Mouse (Mus musculus) T-helper 1 cell (primary cell): ENCODE data around the gene Cubn.

Source experiments
- in situ Hi-C: fragments of 300-600 bp; cut with MboI, MseI; formaldehyde crosslinking; loops from one replicate; pipeline ENCODE4 v1.15.1; 2025; ENCODE audit warnings: high pct_unique_total_duplicates

Gene Cubn

GRCm38 (mm10) chr2:13409767-13410519 is 81.7 kb downstream of the Cubn start:
- in situ Hi-C loops = loop anchor here (25.0 kb wide), 1 partner anchor 998 kb away; the partner anchor contains the start of gene Mindy3

- in situ Hi-C loops = loop anchor here (25.0 kb wide), 1 partner anchor 996 kb away; the partner anchor contains the start of gene Mindy3
Measured at GRCm38 (mm10) chr2:13408333-13408732, 83.3 kb downstream of the Cubn start.

DNA sequence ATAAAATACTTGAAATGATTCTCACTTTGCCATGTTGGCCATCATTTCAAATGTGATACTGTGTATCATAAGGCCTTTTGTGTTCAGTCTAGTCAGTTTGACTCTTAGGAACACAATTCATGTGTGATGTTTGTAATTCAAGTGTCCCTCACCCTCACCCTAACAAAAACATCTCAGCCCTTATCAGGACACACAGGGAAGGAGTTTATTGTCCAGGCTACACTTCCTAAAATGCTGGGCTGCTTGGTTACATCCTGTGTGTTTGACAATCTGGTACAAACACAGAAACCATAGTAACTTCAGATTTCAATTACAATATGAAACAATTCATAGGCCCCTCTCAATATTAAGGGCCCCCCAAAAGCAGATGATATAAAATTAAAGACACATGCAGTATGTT is 83.9 kb downstream of the Cubn start:
- in situ Hi-C loops = loop anchor here (25.0 kb wide), 1 partner anchor 995 kb away; the partner anchor contains the start of gene Mindy3

DNA sequence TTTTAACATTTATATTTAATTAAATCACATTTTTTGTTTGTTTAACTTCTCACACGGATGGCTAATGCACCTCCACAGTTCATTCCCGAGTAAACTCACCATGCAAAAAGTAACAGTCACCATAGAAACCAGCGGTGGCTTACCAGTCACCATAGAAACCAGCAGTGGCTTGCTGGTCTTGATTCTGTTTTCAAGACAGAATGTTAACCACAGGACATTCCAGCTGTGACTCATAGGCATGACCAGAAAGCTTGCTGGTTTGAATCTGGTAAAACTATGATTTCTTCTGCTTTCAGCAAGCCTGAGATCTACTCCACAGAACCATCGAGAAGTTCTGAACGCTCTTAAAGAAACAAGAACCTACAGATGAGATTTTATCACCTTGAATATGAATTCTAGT is 84.3 kb downstream of the Cubn start:
- in situ Hi-C loops = loop anchor here (25.0 kb wide), 1 partner anchor 995 kb away; the partner anchor contains the start of gene Mindy3

DNA sequence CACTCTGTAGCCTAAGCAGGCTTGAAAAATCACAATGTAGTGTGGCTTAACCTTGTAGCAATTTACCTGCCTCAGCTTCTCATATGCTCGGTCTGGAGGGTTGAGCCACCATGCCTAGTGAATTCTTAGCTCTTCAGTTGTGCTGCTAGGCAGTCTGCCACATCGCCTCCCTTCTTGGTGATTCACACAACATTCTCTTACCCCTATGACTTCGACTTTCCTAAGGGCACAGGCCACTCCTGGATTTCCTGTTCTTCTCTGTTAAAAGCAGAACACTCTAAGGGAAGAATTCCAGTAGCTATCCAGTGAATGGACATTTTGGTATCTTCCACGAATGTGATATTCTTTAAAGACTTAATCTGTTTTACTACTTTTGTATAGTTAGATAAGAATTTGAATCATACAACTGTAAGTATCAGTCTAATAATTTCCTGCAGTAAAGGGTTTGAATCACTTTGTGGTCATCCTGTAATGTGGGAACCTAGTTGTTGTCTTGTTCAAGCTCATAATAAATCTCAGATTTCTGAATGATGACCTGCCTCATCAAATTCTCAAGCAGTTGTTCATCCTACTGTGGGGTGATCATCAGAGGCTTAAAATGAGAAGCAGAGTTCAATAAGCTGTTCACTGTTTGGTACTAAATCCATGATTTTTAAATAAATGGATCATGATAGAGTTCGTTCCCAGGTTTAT is 86.5 kb downstream of the Cubn start:
- in situ Hi-C loops = loop anchor here (25.0 kb wide), 1 partner anchor 993 kb away; the partner anchor contains the start of gene Mindy3

DNA sequence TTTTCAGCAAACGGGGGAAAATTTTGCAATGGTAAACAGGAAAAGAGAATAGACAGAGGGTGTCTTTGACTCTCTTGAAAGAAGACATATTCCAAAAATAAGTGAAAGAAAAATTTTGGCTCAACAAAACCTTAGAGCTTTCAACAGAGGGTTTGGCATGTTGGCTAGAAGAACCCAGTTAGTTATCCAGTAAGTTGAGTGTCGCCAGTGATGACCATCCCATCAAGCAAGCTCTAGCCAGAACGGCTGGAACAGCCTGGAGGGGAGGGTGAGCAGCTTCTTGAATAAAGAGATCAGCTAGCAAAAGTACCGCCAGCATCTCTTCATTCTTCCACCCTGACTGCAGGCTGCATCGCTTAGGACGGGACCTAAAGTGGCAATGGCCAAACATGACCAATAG is 90.8 kb downstream of the Cubn start:
- in situ Hi-C loops = loop anchor here (25.0 kb wide), 1 partner anchor 989 kb away; the partner anchor contains the start of gene Mindy3

- in situ Hi-C loops = loop anchor here (10.0 to 25.0 kb wide), 2 partner anchors 145 to 987 kb away; partner anchors contain the start of genes Mindy3 and Trdmt1
Measured at GRCm38 (mm10) chr2:13399480-13400072, 92.0 kb downstream of the Cubn start.

- in situ Hi-C loops = loop anchor here (10.0 kb wide), 1 partner anchor 146 kb away; the partner anchor contains the start of gene Trdmt1
Measured at GRCm38 (mm10) chr2:13398955-13399354, 92.7 kb downstream of the Cubn start.

DNA sequence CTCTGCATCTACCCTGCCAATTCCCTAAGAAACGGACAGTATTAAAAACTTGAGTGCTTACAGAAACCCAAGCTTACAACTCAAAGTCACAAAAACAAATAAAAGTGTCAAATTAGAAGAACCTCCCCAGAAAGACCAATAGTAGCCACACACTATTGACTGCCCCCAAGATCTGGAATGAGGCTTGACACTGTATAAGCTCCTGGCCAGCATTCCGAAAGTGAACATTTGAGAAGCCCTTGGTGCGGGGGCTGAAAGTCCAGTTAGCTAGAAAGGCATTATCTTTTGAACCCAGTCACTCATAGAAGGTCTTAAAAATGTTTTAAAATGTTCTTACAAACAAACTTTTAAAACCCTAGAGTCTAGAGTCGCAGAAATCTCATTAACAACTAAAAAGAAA is 93.1 kb downstream of the Cubn start:
- in situ Hi-C loops = loop anchor here (10.0 kb wide), 1 partner anchor 146 kb away; the partner anchor contains the start of gene Trdmt1

DNA sequence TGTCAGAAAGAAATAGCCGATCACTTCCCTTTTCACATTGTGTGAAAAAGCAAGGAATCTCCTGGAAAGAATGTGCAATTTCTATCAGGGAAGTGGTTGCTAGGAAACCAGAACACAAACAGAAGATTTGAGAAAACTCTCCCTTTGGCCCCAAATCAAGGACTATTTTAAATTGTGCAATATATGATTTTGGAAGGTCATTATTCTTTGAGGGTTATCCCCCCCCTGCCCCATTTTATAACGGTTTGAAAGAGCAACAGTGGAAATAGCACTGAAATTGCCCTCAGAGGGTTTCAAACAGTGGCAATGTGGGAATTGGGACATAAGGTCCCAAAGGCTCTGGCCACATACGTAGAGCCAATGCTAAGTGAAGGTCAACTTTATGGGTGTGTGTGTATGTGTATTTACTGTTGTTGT is 95.5 kb downstream of the Cubn start:
- in situ Hi-C loops = loop anchor here (10.0 kb wide), 1 partner anchor 149 kb away; the partner anchor contains the start of gene Trdmt1

DNA sequence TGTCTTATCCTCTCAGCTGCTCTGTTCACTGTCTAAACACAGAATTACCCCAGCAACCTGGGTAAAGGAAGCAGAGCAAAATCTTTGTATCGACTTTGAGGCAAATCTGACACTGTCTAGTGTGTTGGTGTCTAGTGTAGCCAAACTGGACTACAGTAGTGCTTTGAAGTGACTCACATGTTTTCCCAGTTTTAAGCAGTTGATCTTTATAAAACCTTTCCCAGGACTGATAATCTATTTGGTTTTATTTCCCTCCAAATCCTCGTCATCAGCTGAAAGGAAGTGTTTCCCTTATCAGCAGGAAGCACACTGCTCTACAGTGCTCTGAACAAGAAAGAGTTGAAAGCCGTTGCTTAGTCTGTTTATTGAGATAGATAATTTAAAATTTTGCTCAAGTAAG is 100.6 kb downstream of the Cubn start:
- in situ Hi-C loops = loop anchor here (10.0 kb wide), 1 partner anchor 154 kb away; the partner anchor contains the start of gene Trdmt1

DNA sequence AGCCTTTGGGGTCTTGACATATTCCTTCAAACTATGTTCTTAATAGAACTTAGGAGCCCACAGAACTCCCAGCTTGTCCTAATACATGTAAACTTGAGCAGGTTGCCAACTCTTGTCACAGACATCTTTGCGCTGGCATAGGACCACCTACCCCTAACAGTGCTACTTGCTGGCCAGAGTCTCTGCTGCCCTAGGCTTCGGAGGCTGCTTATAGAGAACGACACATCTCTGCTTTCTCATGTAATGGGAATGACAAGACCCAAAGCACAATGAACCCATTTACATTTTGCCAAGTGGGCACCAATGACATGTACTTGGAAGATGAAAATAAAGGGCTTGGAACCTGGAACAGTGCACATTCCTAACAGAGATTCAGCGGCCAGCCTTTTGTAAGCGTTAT is 105.0 kb downstream of the Cubn start:
- in situ Hi-C loops = no loop called here

- in situ Hi-C loops = no loop called here
Measured at GRCm38 (mm10) chr2:13385542-13386345, 105.9 kb downstream of the Cubn start.

GRCm38 (mm10) chr2:13384775-13385541 is 106.7 kb downstream of the Cubn start:
- in situ Hi-C loops = no loop called here

DNA sequence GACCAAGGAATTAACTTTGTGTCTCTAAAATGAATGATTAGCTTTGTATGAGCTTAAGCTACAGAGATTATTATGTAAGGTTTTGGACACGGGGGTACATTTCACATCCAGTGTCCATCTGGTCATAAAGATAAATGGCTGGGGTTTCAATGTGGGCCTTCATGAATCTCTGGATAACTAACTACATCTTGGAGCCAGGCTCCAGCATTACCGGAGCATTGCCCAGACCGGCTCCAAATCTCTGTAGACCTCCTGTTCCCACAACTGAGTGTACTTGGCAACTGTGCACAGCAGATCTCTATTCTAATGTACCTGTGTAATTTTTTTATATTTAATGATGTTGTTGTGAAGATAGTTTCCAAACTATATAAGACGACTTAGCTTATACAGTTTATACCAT is 115.4 kb downstream of the Cubn start:
- in situ Hi-C loops = no loop called here

- in situ Hi-C loops = no loop called here
Measured at GRCm38 (mm10) chr2:13373291-13373690, 118.3 kb downstream of the Cubn start.

- in situ Hi-C loops = no loop called here
Measured at GRCm38 (mm10) chr2:13372825-13373224, 118.8 kb downstream of the Cubn start.

- in situ Hi-C loops = no loop called here
Measured at GRCm38 (mm10) chr2:13372256-13372824, 119.3 kb downstream of the Cubn start.

- in situ Hi-C loops = no loop called here
Measured at GRCm38 (mm10) chr2:13371797-13372170, 119.8 kb downstream of the Cubn start.
